Mouse (Mus musculus) mouse embryonic stem cell (cell line): ENCODE data around the gene Elf5.

Experiments used
- in situ Hi-C, 2 experiments: fragments of 300-500 bp; cut with MboI; formaldehyde crosslinking; loops; 1 replicate in 1 of 2; 3 replicates in 1 of 2; pipeline ENCODE4 v1.14.3; 2019 to 2020; ENCODE audit warnings: low sequenced_read_pairs in 2 of 2, low pct_unique_long_range_greater_than_20kb in 1 of 2, mixed read lengths in 1 of 2; ENCODE audit not compliant: unreplicated experiment in 1 of 2

Gene Elf5

GRCm38 (mm10) chr2:103462746-103463145 lies 51.3 kb downstream of the Elf5 start:
- in situ Hi-C loops, result loop anchor here (25.0 kb wide), 1 partner anchor 250 kb away; no protein-coding TSS in a partner anchor

GRCm38 (mm10) chr2:103464524-103464923 lies 53.0 kb downstream of the Elf5 start:
- in situ Hi-C loops, result loop anchor here (25.0 kb wide), 1 partner anchor 248 kb away; no protein-coding TSS in a partner anchor

GRCm38 (mm10) chr2:103465429-103465828 lies 53.9 kb downstream of the Elf5 start:
- in situ Hi-C loops, result loop anchor here (25.0 kb wide), 1 partner anchor 247 kb away; no protein-coding TSS in a partner anchor

- in situ Hi-C loops, result loop anchor here (25.0 kb wide), 1 partner anchor 246 kb away; no protein-coding TSS in a partner anchor
These were observed 54.8 kb downstream of the Elf5 start for GRCm38 (mm10) chr2:103466272-103466671.

GRCm38 (mm10) chr2:103466984-103467588 lies 55.6 kb downstream of the Elf5 start:
- in situ Hi-C loops, result loop anchor here (25.0 kb wide), 1 partner anchor 245 kb away; no protein-coding TSS in a partner anchor

GRCm38 (mm10) chr2:103473362-103473761 lies 61.9 kb downstream of the Elf5 start:
- in situ Hi-C loops, result loop anchor here (25.0 kb wide), 1 partner anchor 239 kb away; no protein-coding TSS in a partner anchor

- in situ Hi-C loops, result no loop called here
These were observed 64.7 kb downstream of the Elf5 start for GRCm38 (mm10) chr2:103476180-103476579.

GRCm38 (mm10) chr2:103476657-103477056 lies 65.2 kb downstream of the Elf5 start:
- in situ Hi-C loops, result no loop called here

GRCm38 (mm10) chr2:103477456-103477855 lies 66.0 kb downstream of the Elf5 start:
- in situ Hi-C loops, result no loop called here

GRCm38 (mm10) chr2:103478326-103478725 lies 66.8 kb downstream of the Elf5 start:
- in situ Hi-C loops, result no loop called here

- in situ Hi-C loops, result no loop called here
These were observed 68.8 kb downstream of the Elf5 start for GRCm38 (mm10) chr2:103480240-103480639.

- in situ Hi-C loops, result no loop called here
These were observed 69.4 kb downstream of the Elf5 start for GRCm38 (mm10) chr2:103480871-103481270.

- in situ Hi-C loops, result no loop called here
These were observed 70.1 kb downstream of the Elf5 start for GRCm38 (mm10) chr2:103481314-103482231.

- in situ Hi-C loops, result no loop called here
These were observed 71.9 kb downstream of the Elf5 start for GRCm38 (mm10) chr2:103483289-103483985.

GRCm38 (mm10) chr2:103483986-103484520 lies 72.6 kb downstream of the Elf5 start:
- in situ Hi-C loops, result no loop called here

- in situ Hi-C loops, result no loop called here
These were observed 73.3 kb downstream of the Elf5 start, which contains the start of gene Cat for GRCm38 (mm10) chr2:103484617-103485401. Gene Cat, minus strand, starts transcription at chr2:103485160.

- in situ Hi-C loops, result no loop called here
These were observed 81.0 kb downstream of the Elf5 start for GRCm38 (mm10) chr2:103492526-103492925.

- in situ Hi-C loops, result no loop called here
These were observed 82.3 kb downstream of the Elf5 start for GRCm38 (mm10) chr2:103493827-103494226.
